10 mouse cellular contexts compared by ENCODE assay signal in the genomic region with DNA sequence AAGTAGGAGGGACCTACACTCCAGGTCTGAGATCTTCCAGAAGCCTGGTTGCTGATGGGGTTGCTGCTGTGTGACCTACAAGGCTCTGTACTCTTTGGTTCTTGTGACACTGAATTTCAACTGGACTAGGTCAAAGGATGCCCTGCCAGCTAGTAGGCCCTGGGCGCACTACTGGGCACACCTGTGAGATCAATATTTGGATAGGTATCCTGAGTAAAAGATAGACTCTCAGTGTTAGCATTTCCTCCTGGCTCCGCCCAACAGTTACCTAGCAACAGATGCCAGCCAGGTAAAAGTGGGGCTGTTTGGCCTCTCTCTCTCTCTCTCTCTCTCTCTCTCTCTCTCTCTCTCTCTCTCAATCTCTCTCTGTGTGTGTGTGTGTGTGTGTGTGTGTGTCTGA. TPM values are rescaled to one million over a fixed set of nuclear protein-coding genes. Genes with fewer than 3 reads are reported as not detected.
DNase-seq lines count a peak whose midpoint lies in the region; ATAC-seq lines count a peak whose summit lies in the region.
"Had no signal": no experiment of that assay in that cellular context is flagged by ENCODE, and none has a peak within 500 bp of the region (broad histone marks: within the 10 kb centered on the region; RNA-seq: fewer than 3 reads in every experiment).

No protein-coding gene starts in this region.

- no peaks in the 10 kb centered on the region for H3K36me3 ChIP-seq in hindbrain, embryonic 13.5 days
- no peaks in the 10 kb centered on the region for H3K36me3 ChIP-seq in hindbrain, embryonic 16.5 days (ENCODE audit: control insufficient read depth, insufficient read depth, low read length)
- no peaks in the 10 kb centered on the region for H3K36me3 ChIP-seq in liver, embryonic 15.5 days (replicated peaks)
- no peaks in the 10 kb centered on the region for H3K36me3 ChIP-seq in liver, embryonic 12.5 days
- no peaks in the 10 kb centered on the region for H3K36me3 ChIP-seq in macrophage (ENCODE audit: inconsistent target)

- peak; percentile 31 for DNase-seq in MN1 (ENCODE audit: low spot score)
- no peak for DNase-seq in c-Kit-positive CD71-positive TER-119-positive erythroid progenitor cells, embryonic 14.5 days (ENCODE audit: low spot score)
- no peak for DNase-seq in cerebellum, postnatal 25 days
- DNase-seq: cerebellum, postnatal 36 days; right cerebral cortex, postnatal 25 days had no signal

- H3K27me3 ChIP-seq in hindbrain, embryonic 13.5 days, result no peaks in the 10 kb centered on the region
- no peaks in the 10 kb centered on the region for H3K27me3 ChIP-seq in hindbrain, embryonic 16.5 days (replicated peaks; ENCODE audit: control insufficient read depth, insufficient read depth, low read length)
- no peaks in the 10 kb centered on the region for H3K27me3 ChIP-seq in liver, embryonic 15.5 days
- H3K27me3 ChIP-seq in liver, embryonic 12.5 days (replicated peaks), result no peaks in the 10 kb centered on the region

- H3K9ac ChIP-seq in hindbrain, embryonic 13.5 days, result no peak overlapping the region
- no peak overlapping the region for H3K9ac ChIP-seq in hindbrain, embryonic 16.5 days (ENCODE audit: low read depth, low read length)
- H3K9ac ChIP-seq in liver, embryonic 15.5 days, result no peak overlapping the region
- H3K9ac ChIP-seq in liver, embryonic 12.5 days, result no peak overlapping the region

- no peaks in the 10 kb centered on the region for H3K79me2 ChIP-seq in macrophage (ENCODE audit: inconsistent target)

- WGBS in hindbrain, embryonic 13.5 days, result 91% methylated on average over 2 of the region's 2 CpGs
- 85% methylated on average over 2 of the region's 2 CpGs for whole genome bisulfite sequencing in hindbrain, embryonic 16.5 days
- 64% methylated on average over 2 of the region's 2 CpGs for WGBS in liver, embryonic 15.5 days (ENCODE audit: insufficient replicate concordance)
- 68% methylated on average over 2 of the region's 2 CpGs for WGBS in liver, embryonic 12.5 days (ENCODE audit: insufficient replicate concordance)
- WGBS in macrophage (ENCODE audit: missing documents), result 100% methylated on average over 1 of the region's 2 CpGs

- no peak overlapping the region for H3K4me3 ChIP-seq in hindbrain, embryonic 13.5 days
- H3K4me3 ChIP-seq in hindbrain, embryonic 16.5 days (ENCODE audit: low read length), result no peak overlapping the region
- no peak overlapping the region for H3K4me3 ChIP-seq in liver, embryonic 15.5 days (replicated peaks)
- no peak overlapping the region for H3K4me3 ChIP-seq in liver, embryonic 12.5 days
- H3K4me3 ChIP-seq in macrophage (ENCODE audit: inconsistent target), result no peak overlapping the region

- no peak for ATAC-seq in hindbrain, embryonic 13.5 days (ENCODE audit: low FRiP score)
- ATAC-seq in hindbrain, embryonic 16.5 days, result no peak
- ATAC-seq in liver, embryonic 15.5 days (ENCODE audit: insufficient read depth), result no peak
- ATAC-seq in liver, embryonic 12.5 days, result no peak

- H3K27ac ChIP-seq in hindbrain, embryonic 13.5 days, result 0 out of 2 replicates have a peak overlapping the region, but pooled peaks have one; percentile 40
- no peak overlapping the region for H3K27ac ChIP-seq in hindbrain, embryonic 16.5 days (ENCODE audit: low read depth, low read length)
- H3K27ac ChIP-seq in liver, embryonic 15.5 days (replicated peaks), result peak overlapping the region; percentile 29; the same call in 1 of the 2 replicates
- no peak overlapping the region for H3K27ac ChIP-seq in liver, embryonic 12.5 days
- 0 out of 2 replicates have a peak overlapping the region, but pooled peaks have one; percentile 7 for H3K27ac ChIP-seq in macrophage

- no peak overlapping the region for H3K4me2 ChIP-seq in hindbrain, embryonic 13.5 days
- no peak overlapping the region for H3K4me2 ChIP-seq in hindbrain, embryonic 16.5 days (ENCODE audit: low read length)
- H3K4me2 ChIP-seq in liver, embryonic 15.5 days, result no peak overlapping the region
- no peak overlapping the region for H3K4me2 ChIP-seq in liver, embryonic 12.5 days

- peaks cover 17% of the 10 kb centered on the region for H3K4me1 ChIP-seq in hindbrain, embryonic 13.5 days (replicated peaks)
- H3K4me1 ChIP-seq in hindbrain, embryonic 16.5 days (ENCODE audit: control insufficient read depth, insufficient read depth, low read depth, low read length), result 0 out of 2 replicates have a peak, but pooled peaks cover 2% of the 10 kb centered on the region
- H3K4me1 ChIP-seq in liver, embryonic 15.5 days (replicated peaks), result peaks cover 39% of the 10 kb centered on the region
- H3K4me1 ChIP-seq in liver, embryonic 12.5 days, result peaks cover 28% of the 10 kb centered on the region

- H3K9me3 ChIP-seq in hindbrain, embryonic 13.5 days, result no peaks in the 10 kb centered on the region
- H3K9me3 ChIP-seq in hindbrain, embryonic 16.5 days (ENCODE audit: control insufficient read depth, low read length), result no peaks in the 10 kb centered on the region
- no peaks in the 10 kb centered on the region for H3K9me3 ChIP-seq in liver, embryonic 15.5 days (replicated peaks)
- H3K9me3 ChIP-seq in liver, embryonic 12.5 days (replicated peaks), result no peaks in the 10 kb centered on the region

RNA-seq across cellular contexts. Expression of gene Slc25a33, which starts 16.9 kb away (rescaled TPM):
- 27.6 and 28.3 TPM in 2 replicates for polyA plus RNA-seq in hindbrain, embryonic 13.5 days (2015; fragmentation: Nextera tagmentation; extraction: Ambion mirVana)
- polyA plus RNA-seq in hindbrain, embryonic 16.5 days (2015; fragmentation: Nextera tagmentation; extraction: Ambion mirVana), result 33.2 and 37.2 TPM in 2 replicates
- 10.6 and 11.6 TPM in 2 replicates for polyA plus RNA-seq in liver, embryonic 15.5 days (2015; fragmentation: Nextera tagmentation; extraction: Ambion mirVana)
- polyA plus RNA-seq in liver, embryonic 12.5 days (2016; fragmentation: Nextera tagmentation; extraction: Ambion mirVana), result 17.1 and 17.3 TPM in 2 replicates
- total RNA-seq in macrophage (2018; cell fraction: chromatin; rRNA removed), result 10 to 100 TPM in 1 of 26 experiments, 1 to 10 TPM in 23, under 1 TPM in 2; 0.46 to 25.3 (median 2.5) TPM
- 1 to 10 TPM; 3.2 to 8.9 (median 4.8) TPM for total RNA-seq in macrophage (2018; cell fraction: cytosol; rRNA removed)
- 10 to 100 TPM in 4 of 26 experiments, 1 to 10 TPM in 22; 1.1 to 15.7 (median 5.1) TPM for total RNA-seq in macrophage (2018; cell fraction: nucleus; rRNA removed)
- 1.5 to 5.8 TPM (median 4.0 TPM) in 3 replicates for polyA plus RNA-seq in macrophage (2018)

RNA-seq across cellular contexts. Expression of gene Tmem201, which starts 53.1 kb away (rescaled TPM):
- 36.3 and 41.2 TPM in 2 replicates for polyA plus RNA-seq in hindbrain, embryonic 13.5 days (2015; fragmentation: Nextera tagmentation; extraction: Ambion mirVana)
- 43.9 and 49.7 TPM in 2 replicates for polyA plus RNA-seq in hindbrain, embryonic 16.5 days (2015; fragmentation: Nextera tagmentation; extraction: Ambion mirVana)
- polyA plus RNA-seq in liver, embryonic 15.5 days (2015; fragmentation: Nextera tagmentation; extraction: Ambion mirVana), result 6.6 and 6.8 TPM in 2 replicates
- 12.8 and 13.8 TPM in 2 replicates for polyA plus RNA-seq in liver, embryonic 12.5 days (2016; fragmentation: Nextera tagmentation; extraction: Ambion mirVana)
- 10 to 100 TPM in 3 of 26 experiments, 1 to 10 TPM in 21, under 1 TPM in 2; 0.71 to 13.4 (median 4.4) TPM for total RNA-seq in macrophage (2018; cell fraction: chromatin; rRNA removed)
- total RNA-seq in macrophage (2018; cell fraction: cytosol; rRNA removed), result 1 to 10 TPM; 1.8 to 5.4 (median 3.4) TPM
- 10 to 100 TPM in 2 of 26 experiments, 1 to 10 TPM in 23, under 1 TPM in 1; 0.65 to 23.3 (median 2.8) TPM for total RNA-seq in macrophage (2018; cell fraction: nucleus; rRNA removed)
- polyA plus RNA-seq in macrophage (2018), result 2.6 to 9.5 TPM (median 3.0 TPM) in 3 replicates

Comparison
In these comparisons a context has a peak if more than half of its experiments do, and no peak if none do; other contexts are left out.
1. H3K27ac ChIP-seq: peak in hindbrain, embryonic 13.5 days (single experiment), liver, embryonic 15.5 days (single experiment) and macrophage (single experiment); none in hindbrain, embryonic 16.5 days (single experiment) and liver, embryonic 12.5 days (single experiment).